Mouse (Mus musculus): ENCODE measurements around the gene Grid1.

Gene Grid1

DNA sequence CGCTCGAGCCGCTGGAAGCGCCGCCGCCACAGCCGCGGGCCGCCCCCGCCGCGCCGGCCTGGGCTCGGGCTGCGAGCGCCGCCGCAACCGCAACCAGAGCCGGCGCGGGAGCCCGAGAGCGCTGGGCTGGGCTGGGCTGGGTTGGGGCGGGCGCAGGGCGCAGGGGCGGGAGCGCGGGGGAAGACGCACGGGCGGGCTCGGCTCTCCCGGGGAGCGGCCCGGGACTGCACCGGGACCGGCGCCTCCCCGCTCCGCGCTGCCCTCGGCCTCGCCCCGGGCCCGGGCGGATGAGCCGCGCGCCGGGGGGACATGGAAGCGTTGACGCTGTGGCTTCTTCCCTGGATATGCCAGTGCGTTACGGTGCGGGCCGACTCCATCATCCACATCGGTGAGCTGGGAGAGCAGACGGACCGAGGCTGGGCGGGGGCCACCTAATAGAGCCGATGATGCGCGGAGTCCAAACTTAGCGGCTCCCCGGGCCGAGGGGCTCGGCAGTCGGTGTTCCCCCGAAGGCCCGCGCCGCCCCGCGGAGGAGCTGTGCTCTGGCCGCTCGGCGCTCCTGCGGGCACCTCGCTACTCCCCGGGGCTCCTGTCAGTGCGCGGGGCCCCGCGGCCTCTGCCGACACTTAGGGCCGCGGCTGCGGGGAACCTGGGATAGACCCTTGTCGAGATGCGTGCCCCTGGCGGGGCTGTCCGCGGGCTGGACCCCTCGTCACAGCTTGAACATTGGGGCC is at the start of gene Grid1:
Gene Grid1 (plus strand): TSS at position 190 of the 734 bp plus-strand sequence.
- peak in 1 of 2 experiments; percentile 59 for DNase-seq (ENCODE audit: low spot score in 2 of 2)

- no peak for DNase-seq (ENCODE audit: low spot score in 2 of 2)
Measured at GRCm38 (mm10) chr14:34770467-34770866, 49.4 kb upstream of the Grid1 start.

DNA sequence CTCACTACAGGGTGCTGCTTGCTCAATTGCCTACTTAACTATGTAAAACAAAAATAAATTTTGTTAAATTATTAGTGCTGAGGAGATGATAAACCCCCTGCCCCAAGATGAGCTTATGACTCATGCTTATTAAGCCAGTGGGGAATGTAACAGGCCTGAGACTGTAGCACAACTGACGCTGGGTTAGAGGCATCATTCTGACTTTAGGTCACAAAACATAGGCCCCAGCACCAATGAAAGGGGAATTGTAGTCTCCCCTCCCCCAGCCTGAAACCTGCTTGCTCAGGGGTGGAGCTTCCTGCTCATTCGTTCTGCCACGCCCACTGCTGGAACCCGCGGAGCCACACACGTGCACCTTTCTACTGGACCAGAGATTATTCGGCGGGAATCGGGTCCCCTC is 48.3 kb upstream of the Grid1 start:
- DNase-seq (ENCODE audit: low spot score in 2 of 2): no peak

GRCm38 (mm10) chr14:34772132-34772531 is 47.8 kb upstream of the Grid1 start:
- no peak for DNase-seq (ENCODE audit: low spot score in 2 of 2)

DNA sequence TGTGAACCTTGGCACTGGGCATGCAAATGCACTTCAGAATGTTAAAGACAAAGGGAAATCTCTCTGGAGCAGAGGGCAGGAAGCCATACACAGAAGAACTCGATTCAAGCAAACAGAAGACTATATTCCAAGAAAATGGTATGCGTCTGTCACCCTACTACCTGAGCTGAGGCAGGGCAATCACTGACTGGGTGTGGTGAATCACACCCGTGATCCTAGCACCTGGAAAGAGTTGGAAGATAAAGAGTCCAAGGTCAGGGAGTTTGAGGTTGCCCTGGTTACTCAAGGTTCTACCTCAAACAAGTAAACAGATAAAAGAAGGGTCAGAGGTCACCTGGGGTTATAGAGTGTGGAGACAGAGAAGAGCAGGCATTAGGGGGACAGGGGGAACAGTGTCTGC is 46.2 kb upstream of the Grid1 start:
- DNase-seq (ENCODE audit: low spot score in 2 of 2): no peak

DNA sequence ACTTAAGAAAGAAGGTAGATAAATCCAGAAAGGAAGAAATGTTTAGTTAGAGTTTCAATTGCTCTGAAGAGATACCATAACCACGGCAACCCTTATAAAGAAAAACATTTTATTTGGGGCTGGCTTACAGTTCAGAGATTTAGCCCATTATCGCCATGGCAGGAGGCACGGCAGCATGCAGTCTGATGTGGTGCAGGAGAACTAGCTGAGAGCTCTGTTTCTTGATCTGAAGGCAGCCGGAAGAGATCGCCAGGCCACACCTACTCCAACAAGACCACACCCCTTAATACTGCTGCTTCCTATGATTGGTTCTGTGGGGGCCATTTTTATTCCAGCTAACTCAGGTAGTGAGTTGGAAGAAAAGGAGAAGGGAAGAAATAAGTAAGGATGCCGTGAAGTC is 45.7 kb upstream of the Grid1 start:
- no peak for DNase-seq (ENCODE audit: low spot score in 2 of 2)

DNA sequence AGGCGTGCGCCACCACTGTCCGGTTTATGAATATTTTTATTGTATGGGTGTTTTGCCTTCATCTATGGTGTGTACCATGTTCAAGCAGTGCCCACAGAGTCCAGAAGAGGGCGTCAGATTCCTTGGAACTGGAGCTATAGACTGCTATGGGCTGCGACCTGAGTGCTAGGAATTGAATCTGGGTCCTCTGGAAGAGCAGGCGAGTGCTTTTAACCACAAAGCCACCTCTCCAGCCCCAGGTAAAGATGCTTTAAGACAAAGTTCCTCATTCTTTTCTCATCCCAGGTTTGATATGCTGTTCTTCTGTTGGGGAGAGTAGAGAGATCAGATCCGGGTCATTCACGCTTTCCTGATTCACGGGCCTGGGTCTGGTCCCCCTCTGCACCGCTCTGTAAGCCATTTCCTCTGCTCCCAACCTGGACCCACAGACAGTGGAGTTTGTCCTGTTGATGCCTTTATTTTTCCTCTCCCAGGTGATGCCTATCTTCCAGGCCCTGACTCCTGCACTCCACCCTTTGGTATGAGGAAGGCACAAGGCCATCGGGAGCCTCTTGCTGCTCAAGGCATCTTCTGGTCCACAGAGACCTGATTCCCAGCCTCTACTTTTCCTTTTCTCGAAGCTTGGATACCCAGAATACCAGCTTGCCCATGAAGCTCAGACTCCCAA is 43.1 kb upstream of the Grid1 start:
- DNase-seq (ENCODE audit: low spot score in 2 of 2): no peak

DNA sequence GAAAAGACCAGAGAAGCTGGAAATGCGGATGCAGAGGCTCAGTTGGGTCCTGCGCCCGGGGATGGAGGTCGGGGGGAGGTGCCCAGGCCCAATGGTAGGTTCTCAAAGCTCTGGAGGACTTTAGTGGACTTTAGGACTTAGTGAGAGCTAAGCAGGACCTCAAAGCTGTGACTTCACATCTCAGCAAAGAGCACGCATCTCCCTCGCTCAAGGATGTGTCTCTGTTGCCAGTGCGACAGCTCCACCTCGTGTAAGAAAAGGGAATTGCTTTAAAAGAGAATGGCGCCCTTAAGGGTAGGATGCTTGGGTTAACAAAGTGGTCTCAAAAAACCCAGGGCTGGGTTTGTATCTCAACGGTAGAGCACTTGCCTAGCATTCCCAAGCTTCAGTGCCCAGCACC is 42.1 kb upstream of the Grid1 start:
- no peak for DNase-seq (ENCODE audit: low spot score in 2 of 2)

DNA sequence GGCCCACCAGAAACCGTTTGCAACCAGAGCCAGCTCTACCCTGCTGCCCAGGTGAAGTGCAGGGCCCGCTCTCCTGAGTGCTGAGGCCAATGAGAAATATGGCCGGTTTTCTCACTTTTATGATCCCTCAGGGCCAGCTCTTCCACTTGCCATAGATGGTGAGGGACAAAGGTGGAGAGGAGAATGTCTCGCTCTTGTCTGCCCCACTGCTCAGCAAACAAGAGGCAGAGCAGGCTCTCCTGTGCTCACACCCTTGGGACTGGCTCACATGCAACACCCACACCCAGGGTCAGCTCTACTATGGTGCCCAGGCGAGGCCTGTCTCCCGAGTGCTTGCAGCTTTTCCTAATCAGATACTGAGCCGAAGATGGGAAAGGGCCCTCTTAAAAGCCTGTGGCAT is 41.1 kb upstream of the Grid1 start:
- no peak for DNase-seq (ENCODE audit: low spot score in 2 of 2)

DNA sequence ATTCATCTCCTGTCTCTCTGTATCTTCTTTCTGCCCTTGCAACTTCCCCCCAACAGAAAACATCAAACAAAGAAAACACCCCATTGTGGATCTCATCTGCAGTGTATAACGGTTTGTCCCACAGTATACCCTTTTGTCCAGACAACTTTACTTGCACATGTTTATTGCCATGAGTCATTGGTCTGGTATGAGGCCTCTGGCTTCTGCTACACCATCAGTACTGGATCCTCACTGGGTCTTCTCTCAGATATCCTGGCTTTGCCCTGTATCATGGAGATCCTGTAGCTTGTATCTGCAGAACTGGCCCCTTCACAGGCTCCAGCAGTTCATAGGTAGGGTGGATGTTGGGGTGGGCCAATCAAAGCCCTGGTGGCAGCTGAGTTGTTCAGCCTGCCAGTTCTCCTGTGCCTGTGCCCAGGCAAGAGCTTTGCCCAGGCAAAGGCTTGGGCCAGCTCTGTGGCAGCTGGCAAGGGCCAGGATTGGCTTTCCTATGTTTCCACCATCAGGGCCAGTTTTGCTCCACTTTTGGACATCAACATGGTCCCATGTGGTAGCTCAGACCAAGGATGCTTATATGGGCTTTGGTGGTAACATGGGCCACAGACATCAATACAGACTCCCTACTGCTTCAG is 26.4 kb upstream of the Grid1 start:
- DNase-seq (ENCODE audit: low spot score in 2 of 2): no peak

DNA sequence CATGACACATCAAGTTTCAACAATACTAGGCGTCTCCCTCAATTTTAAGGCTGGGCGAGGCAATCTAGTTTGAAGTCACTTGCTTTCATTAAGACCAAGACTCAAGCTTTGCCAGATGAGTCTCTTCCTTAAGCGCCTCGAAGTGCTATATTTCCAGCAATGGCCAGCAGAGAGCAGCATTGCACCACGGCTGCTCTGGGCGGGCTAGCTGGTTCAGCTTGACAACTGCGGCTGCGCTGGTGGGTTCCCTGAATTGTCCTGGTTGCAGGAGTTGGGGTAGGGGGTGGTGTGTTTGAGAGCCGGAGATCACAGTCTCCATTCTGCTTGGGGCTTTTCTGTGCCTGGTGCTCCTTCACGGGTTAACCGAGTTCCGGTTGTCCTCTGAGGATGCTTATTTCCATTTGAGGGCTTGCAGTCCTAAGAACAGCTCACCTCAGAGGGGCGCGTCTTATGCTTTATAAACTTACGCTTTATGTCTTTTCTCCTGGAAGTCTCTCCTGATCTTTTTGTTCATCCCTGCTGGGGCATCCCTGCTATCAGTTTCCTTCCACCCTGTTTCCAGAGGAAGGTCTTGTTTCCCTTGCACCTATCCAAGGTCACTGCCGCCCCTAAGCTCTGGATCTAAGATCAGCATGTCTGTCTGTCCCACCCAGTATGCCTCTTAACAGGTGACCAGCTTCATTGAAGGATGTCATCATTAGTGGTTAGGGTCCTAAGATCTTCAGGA is 9.0 kb upstream of the Grid1 start:
- peak; percentile 56 to 83 for DNase-seq (ENCODE audit: low spot score in 2 of 2)

DNA sequence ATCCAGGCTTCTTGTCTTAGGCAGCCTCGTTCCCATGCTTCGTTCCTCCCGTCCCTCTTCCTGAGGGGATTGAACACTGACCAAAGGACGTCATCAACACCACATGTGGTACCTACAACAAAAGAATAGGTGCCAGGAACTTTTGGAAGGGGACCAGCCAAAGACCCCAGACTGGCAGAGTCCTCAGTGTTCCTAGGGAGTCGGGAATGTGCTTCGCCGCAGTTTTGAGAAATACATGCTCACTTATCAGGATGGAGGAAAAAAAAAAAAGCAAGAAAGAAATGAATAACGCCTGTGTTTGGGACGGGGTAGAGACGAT is 8.5 kb upstream of the Grid1 start:
- DNase-seq (ENCODE audit: low spot score in 2 of 2): no peak

GRCm38 (mm10) chr14:34816301-34816700 is 3.6 kb upstream of the Grid1 start:
- DNase-seq (ENCODE audit: low spot score in 2 of 2): peak in 1 of 2 experiments; percentile 57

DNA sequence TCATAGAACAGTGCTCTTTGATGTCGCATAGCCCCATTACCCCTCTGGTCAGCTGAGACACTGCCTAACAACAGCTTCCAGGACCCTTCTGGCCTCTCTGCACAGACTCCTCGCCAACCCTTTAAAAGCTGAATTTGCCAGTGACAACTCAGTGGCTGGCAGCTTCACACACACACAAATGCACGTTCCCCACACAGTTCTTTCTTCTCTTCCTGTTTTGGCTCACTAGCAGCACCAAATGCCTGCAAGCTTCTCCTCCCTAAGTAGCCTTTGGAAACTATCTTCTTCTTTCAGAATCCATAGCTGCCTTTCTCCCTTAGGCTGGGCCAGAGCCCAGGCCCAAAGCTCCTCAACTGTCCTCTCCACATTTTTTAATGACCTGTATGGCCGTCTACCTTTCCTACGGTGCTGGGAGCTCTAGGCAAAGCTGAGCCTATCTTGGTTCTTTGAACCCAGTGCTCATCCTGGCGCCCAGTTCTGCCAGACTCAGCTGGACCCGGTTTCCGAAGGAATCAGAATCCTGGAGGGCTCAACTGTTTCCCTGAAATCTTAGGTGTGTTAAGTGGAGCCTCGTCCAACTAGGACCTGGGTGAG is 1.4 kb upstream of the Grid1 start:
- peak in 1 of 2 experiments; percentile 44 for DNase-seq (ENCODE audit: low spot score in 2 of 2)

DNA sequence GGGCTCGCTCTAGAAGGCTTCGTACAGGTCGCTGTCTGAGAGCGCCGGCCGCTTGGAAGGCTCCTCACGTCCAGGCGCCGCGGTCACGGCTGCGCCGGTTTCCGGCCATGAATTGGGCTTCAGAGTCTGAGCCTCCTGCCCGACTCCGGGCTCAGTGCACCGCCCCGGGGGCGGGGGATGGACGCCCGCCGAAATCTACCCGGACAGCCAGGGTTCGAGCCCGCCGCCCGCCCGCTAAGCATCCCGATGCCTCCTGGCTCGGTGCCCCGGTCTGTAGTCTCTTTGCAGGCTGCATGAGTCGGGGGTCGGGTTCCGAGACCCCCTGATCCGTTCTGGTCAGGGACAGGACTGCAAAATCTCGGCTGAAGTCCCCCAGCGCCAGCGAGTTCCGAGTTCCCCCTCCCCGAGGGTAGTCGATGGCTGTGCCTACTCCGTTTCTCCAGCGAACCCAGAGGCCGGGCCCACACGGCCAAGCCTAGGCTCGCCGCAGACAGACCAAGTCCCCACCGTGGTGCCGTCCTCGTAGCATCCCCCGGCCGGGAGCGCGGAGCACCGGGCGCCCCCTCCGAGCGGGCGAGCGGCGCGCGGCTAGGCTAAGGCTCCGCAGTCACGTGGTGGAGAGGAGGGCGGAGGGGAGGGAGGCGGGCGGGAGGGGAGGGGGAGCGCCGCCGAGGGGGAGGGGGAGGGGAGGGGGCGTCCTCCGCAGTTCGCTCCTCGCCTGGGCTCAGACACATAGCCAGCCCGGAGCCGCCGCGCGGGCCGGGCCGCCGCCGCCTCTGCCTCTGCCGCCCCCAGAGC is 588 bp upstream of the Grid1 start:
- peak in 1 of 2 experiments; percentile 61 for DNase-seq (ENCODE audit: low spot score in 2 of 2)

DNA sequence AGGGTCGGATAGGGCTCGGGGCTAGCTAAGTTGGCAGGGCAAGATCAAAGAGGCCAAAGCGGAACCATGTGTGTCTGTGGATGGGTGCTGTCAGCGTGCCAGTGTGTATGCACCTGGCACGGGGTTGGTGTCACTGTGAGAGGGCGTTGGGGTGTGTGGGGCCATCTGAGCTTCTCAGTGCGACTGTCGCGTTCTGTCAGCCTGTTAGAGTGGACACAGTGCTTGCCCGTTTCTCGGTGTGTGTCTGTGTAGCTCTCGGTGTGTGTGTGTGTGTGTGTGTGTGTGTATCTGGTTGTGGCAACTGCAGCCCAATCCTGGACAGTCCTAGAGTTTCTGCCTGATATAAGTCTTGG is 721 bp downstream of the Grid1 start:
- peak in 1 of 2 experiments; percentile 57 for DNase-seq (ENCODE audit: low spot score in 2 of 2)

DNA sequence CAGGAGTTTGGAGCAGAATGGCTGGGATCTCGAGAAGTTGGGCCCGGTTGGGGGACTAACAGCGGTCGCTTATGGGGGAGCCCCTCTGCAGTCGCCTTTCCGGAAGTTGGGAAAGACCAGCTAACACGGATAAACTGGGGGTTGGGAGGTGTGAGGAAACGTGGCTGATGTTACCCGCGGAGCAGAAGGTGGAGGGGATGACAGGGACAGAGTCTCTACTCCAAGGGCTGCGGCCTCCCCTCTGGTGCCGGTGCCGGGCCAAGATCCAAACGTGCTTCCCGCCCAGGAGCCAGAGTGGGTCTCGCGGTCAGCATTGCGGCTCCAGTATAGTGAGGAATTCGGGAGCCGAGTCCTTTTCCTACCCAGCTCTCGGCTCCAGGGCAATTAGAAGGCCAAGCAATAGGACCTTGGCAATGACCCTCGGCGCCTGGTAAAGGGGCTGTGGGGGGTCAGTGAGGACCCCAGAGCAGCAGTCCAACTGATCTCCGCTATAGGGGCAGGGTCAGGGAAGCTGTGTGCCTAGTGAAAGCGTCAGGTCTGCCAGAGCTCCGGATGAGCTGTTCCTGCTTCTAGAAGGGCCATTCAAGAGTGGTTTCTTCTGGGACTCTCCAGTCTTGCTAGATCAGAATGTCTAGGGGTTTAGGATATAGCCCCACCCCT is 1.4 kb downstream of the Grid1 start:
- peak in 1 of 2 experiments; percentile 56 for DNase-seq (ENCODE audit: low spot score in 2 of 2)

DNA sequence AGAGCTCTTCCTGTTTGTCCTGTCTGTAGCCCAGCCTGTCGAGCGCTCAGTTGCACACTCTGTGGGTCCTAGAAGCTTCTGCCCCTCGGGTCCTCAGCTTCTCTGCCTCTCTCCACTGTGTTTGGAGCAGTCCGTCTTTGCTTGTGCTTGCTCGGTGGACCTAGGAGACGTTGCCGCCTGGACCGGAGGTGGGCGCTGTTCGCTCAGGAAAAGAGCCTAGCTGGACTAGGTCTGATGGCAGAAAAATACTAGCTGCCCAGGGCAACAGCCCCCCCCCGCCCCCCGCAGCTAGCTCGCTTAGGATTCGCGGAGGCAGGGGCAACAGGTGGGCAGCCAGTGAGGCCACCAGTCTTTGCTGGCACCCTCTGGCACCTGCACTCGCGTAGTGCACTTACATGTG is 3.2 kb downstream of the Grid1 start:
- DNase-seq (ENCODE audit: low spot score in 2 of 2): peak in 1 of 2 experiments; percentile 60

GRCm38 (mm10) chr14:34824186-34824585 is 4.3 kb downstream of the Grid1 start:
- DNase-seq (ENCODE audit: low spot score in 2 of 2): peak in 1 of 2 experiments; percentile 36

DNA sequence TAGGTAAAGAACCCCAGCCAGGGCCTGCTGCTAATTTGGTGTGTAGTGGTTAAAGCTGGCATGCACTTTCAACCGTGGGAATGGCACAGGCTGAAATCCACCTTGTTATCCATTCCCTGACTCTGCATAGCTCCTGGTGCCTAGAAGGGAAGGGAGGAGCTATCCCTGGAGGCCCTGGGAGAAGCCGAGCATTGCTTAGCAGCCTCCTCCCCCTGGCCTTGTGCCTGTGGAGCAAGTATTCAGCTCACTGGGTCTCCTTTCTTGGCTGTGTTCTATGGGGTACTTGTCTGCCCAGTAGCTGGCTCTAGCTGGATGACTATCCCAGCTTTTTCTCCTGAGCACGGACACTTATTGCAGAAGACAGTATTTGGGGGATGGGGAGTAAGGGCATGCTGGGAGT is 6.0 kb downstream of the Grid1 start:
- peak in 1 of 2 experiments; percentile 47 for DNase-seq (ENCODE audit: low spot score in 2 of 2)

GRCm38 (mm10) chr14:34829831-34830230 is 9.9 kb downstream of the Grid1 start:
- no peak for DNase-seq (ENCODE audit: low spot score in 2 of 2)
